Mouse (Mus musculus) megakaryocyte, embryonic 14.5 days (primary cell): ENCODE data around the gene Mybpc3.

Source experiments
- FLI1 ChIP-seq: IDR thresholded peaks from 2 replicates; pipeline ENCODE4 v1.6.1; 2012; ENCODE audit warnings: low read length, inconsistent platforms, mixed read lengths
- GATA1 ChIP-seq: IDR thresholded peaks from 3 replicates; pipeline ENCODE4 v1.6.1; 2012; ENCODE audit warnings: mixed read lengths, low read length, inconsistent platforms, borderline replicate concordance

DNA sequence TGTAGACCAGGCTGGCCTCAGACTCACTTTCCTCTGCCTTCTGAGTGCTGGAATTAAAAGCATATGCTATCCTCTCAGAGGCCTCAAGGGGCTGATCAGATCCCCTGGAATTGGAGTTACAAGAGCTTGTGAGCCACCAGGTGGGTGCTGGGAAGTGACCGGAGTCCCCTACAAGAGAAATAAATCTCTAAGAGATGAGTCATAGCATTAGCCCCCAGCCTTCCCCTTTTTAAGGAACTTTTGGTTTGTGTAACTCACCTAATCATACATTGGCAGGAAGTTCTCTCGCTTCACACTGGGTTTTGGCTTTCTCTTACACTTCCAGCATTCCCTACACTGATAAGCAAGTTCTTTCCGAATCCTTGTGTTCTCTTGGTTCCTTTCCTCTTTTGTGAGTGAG, 14.1 kb downstream of the Mybpc3 start:
- TF ChIP-seq GATA1, result no peak
- TF ChIP-seq FLI1, result no peak
